In the genomic region with DNA sequence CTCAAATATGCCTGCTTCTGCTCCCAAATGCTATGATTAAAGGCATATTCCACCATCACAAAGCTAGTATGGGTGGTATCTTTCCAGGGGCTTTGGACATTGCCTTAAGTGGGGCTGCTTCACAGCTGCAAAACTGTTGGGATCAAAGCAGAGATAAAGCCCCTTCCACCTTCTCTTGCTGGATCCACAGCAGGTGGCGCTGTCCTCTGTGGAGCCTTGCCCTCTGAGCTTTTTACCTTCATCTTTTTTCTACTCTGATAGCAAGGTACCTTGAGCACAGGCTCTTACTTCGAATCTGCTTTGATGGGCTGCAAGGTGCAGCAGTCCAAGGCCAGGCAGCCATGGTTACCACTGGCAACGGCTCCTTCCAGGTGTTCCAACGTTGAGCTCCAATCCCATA, we compare ENCODE assay signal across 8 mouse cellular contexts. TPM values are rescaled to one million over a fixed set of nuclear protein-coding genes. Genes with fewer than 3 reads are reported as not detected.
DNase-seq lines count a peak whose midpoint lies in the region; ATAC-seq and TF ChIP-seq lines count a peak whose summit lies in the region.

No protein-coding gene starts in this region.

- no peaks in the 10 kb centered on the region for H3K4me1 ChIP-seq in ES-E14 (ENCODE audit: control insufficient read depth in 2 of 2, insufficient read depth in 2 of 2, low read length in 2 of 2, poor library complexity in 1 of 2)
- H3K4me1 ChIP-seq in hindbrain, embryonic 13.5 days (replicated peaks): peaks cover 5% of the 10 kb centered on the region; the same call in 1 of the 2 replicates

- DNase-seq in kidney, postnatal 14 days: peak; percentile 33
- DNase-seq in kidney, adult 11 months: no peak
- DNase-seq in B cell, adult 2 months: peak; percentile 11 to 20
- DNase-seq in ES-E14 (ENCODE audit: low read depth, low spot score): no peak
- DNase-seq in induced T-regulatory cell, adult 2 months (ENCODE audit: low read depth): peak; percentile 29
- DNase-seq in splenic B cell, adult 2 months (ENCODE audit: low read depth, low spot score): peak; percentile 40
- no peak for DNase-seq in frontal cortex, postnatal 25 days (ENCODE audit: low spot score in 2 of 2)

- H3K4me2 ChIP-seq in hindbrain, embryonic 13.5 days: no peak overlapping the region

- ATAC-seq in hindbrain, embryonic 13.5 days (ENCODE audit: low FRiP score): no peak

- no peak overlapping the region for H3K27ac ChIP-seq in ES-E14 (ENCODE audit: insufficient read depth, low read depth, low read length, poor library complexity, severe bottlenecking)
- no peak overlapping the region for H3K27ac ChIP-seq in hindbrain, embryonic 13.5 days

- in situ Hi-C loops in ES-E14 (cut with MboI; ENCODE audit: low sequenced_read_pairs in 2 of 2, unreplicated experiment in 2 of 2): loop anchor here in 1 of 2 experiments (10.0 kb wide), 3 partner anchors 251 to 371 kb away; no protein-coding TSS in a partner anchor

- 48% methylated on average over 4 of the region's 4 CpGs for WGBS in hindbrain, embryonic 13.5 days

- no peak overlapping the region for H3K4me3 ChIP-seq in ES-E14 (ENCODE audit: insufficient read depth in 1 of 2, low read depth in 1 of 2, low read length in 2 of 2, poor library complexity in 1 of 2, severe bottlenecking in 1 of 2)
- no peak overlapping the region for H3K4me3 ChIP-seq in hindbrain, embryonic 13.5 days

- H3K9ac ChIP-seq in ES-E14 (ENCODE audit: insufficient read depth, low read depth, low read length, poor library complexity, severe bottlenecking): no peak overlapping the region
- no peak overlapping the region for H3K9ac ChIP-seq in hindbrain, embryonic 13.5 days

- H3K9me3 ChIP-seq in ES-E14 (ENCODE audit: control insufficient read depth, insufficient read depth, low read depth, low read length): no peaks in the 10 kb centered on the region
- no peaks in the 10 kb centered on the region for H3K9me3 ChIP-seq in hindbrain, embryonic 13.5 days

- H3K36me3 ChIP-seq in ES-E14 (ENCODE audit: control insufficient read depth, insufficient read depth, low read length, poor library complexity, severe bottlenecking): no peaks in the 10 kb centered on the region
- no peaks in the 10 kb centered on the region for H3K36me3 ChIP-seq in splenic B cell, adult 2 months (ENCODE audit: control insufficient read depth, insufficient read depth, low read length, poor library complexity, severe bottlenecking)
- no peaks in the 10 kb centered on the region for H3K36me3 ChIP-seq in hindbrain, embryonic 13.5 days

- 0 out of 2 replicates have a peak, but pooled peaks cover 1% of the 10 kb centered on the region for H3K27me3 ChIP-seq in splenic B cell, adult 2 months (ENCODE audit: control insufficient read depth, insufficient read depth, low read length, poor library complexity, severe bottlenecking)
- H3K27me3 ChIP-seq in hindbrain, embryonic 13.5 days: peaks cover 4% of the 10 kb centered on the region; the same call in 1 of the 2 replicates

TF ChIP-seq in ES-E14, 5 proteins besides CTCF, POLR2A, EP300 and RAD21:
- no peak for TF ChIP-seq ZNF384 (IDR thresholded peaks at IDR 0.05; ENCODE audit: low read depth, low read length)
- peak; percentile 32; the same call in 1 of the 2 replicates for TF ChIP-seq ZC3H11A (IDR thresholded peaks at IDR 0.05; ENCODE audit: borderline replicate concordance, low read depth, low read length)
- no peak for TF ChIP-seq MAFK (IDR thresholded peaks at IDR 0.05; ENCODE audit: insufficient read depth, low read depth, low read length)
- no peak for TF ChIP-seq HCFC1 (IDR thresholded peaks at IDR 0.05; ENCODE audit: borderline replicate concordance, insufficient read depth, low read length)
TF ChIP-seq in ES-E14: peak in this region for 1.

RNA-seq across cellular contexts. Expression of gene Ahctf1, which starts 49.9 kb away (rescaled TPM):
- 88.4 and 90.2 TPM in 2 replicates for total RNA-seq in ES-E14 (2012; rRNA removed)
- polyA plus RNA-seq in hindbrain, embryonic 13.5 days (2015; fragmentation: Nextera tagmentation; extraction: Ambion mirVana): 17.0 and 21.5 TPM in 2 replicates

RNA-seq across cellular contexts. Expression of gene Gm10518, which starts 50.2 kb away (rescaled TPM):
- 5.0 and 9.2 TPM in 2 replicates for total RNA-seq in ES-E14 (2012; rRNA removed)
- polyA plus RNA-seq in hindbrain, embryonic 13.5 days (2015; fragmentation: Nextera tagmentation; extraction: Ambion mirVana): not detected in 2 replicates

Comparison
In these comparisons a context has a peak if more than half of its experiments do, and no peak if none do; other contexts are left out.
1. DNase-seq: peak in kidney, postnatal 14 days (single experiment), B cell, adult 2 months (2 of 2), induced T-regulatory cell, adult 2 months (single experiment) and splenic B cell, adult 2 months (single experiment); none in kidney, adult 11 months (single experiment), ES-E14 (single experiment) and frontal cortex, postnatal 25 days (0 of 2).